Mouse (Mus musculus): ENCODE data around the gene En2.

En2 gene

DNA sequence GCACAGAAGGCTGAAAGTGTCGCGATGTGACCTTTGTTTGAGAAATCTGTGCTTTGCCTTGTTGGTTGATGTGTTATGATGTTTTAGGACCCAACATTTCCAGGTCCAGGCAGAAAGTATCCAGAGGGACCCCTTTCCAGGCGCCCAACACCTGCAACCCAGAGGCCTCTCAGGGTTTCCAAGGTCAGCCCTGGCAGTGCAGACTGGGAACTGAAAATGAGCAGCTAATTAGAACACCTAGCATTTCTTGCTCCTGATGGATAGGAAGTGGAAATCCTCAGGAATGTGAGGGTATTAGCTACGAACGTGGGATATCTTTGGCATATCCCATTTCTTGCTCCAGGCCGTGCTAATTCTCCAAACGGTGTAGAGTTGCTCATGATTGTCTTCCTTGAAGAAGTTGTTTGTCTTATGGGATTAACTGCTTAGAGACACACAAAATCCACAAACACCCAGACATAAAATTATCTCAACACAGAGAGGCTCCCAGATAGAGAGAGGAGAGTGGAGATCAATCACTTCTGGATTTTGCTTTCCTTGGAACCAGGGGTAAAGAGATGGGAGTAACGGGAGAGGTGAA lies 5.5 kb upstream of the En2 start:
- no peak for DNase-seq (ENCODE audit: extremely low spot score, low read depth, low spot score)

DNA sequence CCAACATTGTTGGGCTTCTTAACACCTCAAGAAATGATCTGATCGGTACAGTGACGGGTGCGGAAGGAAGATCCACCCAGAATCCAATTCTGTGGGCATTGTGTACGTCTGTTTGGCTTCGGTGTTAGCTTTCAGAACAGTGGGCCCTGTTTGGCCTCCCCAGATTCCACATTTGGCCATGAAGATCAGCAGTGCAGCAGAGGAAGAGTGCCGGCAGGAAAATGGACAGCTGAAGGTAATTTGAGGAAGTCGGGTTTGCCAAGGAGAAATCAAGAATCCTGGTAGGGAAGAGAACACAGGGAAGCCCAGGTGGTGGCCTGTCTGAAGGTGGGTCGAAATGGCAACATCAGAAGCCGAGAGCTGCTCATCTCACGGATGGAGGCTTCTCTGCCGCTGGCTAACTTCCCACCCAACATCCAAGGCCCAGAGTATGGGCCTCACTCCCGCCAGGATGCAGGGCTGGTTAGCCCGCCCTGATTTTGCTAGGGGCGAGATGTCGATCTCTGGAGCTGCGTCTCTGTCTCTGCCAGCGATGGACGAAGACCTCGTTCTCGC lies 4.0 kb upstream of the En2 start:
- DNase-seq (ENCODE audit: extremely low spot score, low read depth, low spot score): no peak

GRCm38 (mm10) chr5:28161938-28162402 lies 3.5 kb upstream of the En2 start:
- no peak for DNase-seq (ENCODE audit: extremely low spot score, low read depth, low spot score)

DNA sequence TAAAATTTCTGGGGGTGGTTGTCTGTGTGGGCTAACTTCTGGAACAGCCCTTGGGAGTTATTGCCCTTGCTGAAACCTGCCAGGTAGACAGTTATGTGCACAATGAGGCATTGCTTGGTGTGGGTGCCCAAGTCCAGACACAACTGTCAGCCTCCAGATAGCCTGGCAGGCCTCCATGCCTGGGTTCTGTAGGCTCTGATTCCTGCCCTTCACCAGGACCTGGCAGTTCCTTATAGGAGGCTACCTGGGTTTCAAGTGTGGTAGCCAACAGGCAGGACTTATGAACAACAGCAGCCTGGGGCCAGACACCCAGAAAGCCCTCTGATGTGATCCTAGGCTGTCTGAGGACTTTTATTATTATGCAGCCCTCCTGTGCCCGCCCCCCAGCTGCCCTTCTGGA lies 1.6 kb upstream of the En2 start:
- DNase-seq (ENCODE audit: extremely low spot score, low read depth, low spot score): no peak

- no peak for DNase-seq (ENCODE audit: extremely low spot score, low read depth, low spot score)
Measured at GRCm38 (mm10) chr5:28166256-28167231, 1.1 kb downstream of the En2 start.

DNA sequence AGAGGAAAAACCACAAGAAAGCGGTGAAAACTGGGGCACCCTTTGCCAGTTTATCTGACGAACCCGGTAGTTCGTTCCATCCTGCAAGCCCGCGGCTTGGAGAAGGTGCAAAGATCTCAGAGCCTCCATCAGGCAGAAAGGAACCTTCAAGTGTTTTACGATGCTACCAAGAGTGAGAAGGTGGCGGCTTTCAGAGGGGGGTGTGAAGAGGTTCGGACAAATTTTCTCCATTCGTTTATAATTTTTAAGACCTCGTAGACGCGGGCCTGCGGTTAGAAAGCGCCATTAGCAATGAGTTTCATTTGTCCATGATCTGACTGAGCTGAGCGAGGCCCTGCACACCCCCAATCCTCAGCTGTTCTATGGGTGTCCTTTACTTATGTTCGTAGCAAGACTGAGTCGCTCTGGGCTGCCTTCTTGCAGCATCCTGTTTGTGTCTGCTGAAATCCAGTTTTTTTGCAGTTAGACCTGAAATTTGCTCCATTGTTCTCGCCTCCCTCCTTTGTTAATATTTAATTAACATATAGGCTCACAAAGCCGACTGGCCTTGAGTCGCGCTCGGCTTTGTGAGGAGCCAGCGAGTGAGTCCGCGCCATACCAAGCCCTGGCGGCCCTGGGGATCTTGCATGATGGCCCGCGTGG lies 2.2 kb downstream of the En2 start:
- DNase-seq (ENCODE audit: extremely low spot score, low read depth, low spot score): no peak

- no peak for DNase-seq (ENCODE audit: extremely low spot score, low read depth, low spot score)
Measured at GRCm38 (mm10) chr5:28168253-28169165, 3.0 kb downstream of the En2 start.

DNA sequence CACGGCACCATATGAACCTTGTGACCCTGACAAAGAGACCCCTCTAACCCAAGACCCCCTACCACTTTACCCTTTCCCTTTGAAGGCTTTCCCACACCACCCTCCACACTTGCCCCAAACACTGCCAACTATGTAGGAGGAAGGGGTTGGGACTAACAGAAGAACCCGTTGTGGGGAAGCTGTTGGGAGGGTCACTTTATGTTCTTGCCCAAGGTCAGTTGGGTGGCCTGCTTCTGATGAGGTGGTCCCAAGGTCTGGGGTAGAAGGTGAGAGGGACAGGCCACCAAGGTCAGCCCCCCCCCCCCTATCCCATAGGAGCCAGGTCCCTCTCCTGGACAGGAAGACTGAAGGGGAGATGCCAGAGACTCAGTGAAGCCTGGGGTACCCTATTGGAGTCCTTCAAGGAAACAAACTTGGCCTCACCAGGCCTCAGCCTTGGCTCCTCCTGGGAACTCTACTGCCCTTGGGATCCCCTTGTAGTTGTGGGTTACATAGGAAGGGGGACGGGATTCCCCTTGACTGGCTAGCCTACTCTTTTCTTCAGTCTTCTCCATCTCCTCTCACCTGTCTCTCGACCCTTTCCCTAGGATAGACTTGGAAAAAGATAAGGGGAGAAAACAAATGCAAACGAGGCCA lies 3.8 kb downstream of the En2 start:
- no peak for DNase-seq (ENCODE audit: extremely low spot score, low read depth, low spot score)

GRCm38 (mm10) chr5:28170081-28170480 lies 4.6 kb downstream of the En2 start:
- DNase-seq (ENCODE audit: extremely low spot score, low read depth, low spot score): no peak

DNA sequence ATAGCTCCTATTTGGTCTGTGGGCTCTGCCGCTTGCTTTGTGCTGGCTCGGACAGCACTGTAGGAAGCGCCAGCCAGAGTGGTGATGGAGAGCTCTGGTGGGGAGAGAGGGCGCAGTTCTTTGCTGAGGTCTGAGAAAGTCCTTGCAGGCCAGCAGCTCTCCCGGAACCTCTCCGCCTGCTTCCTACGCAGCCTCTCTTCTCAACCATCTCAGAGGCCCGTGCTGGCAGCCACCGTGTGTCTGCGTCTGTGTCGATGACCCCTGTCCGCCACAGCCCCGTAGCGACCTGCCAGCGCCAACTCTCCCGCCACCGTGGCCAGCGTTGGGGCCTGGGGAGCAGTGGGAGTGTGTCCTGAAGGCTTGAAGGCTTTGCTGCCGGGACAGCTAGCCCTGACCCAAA lies 5.4 kb downstream of the En2 start:
- DNase-seq (ENCODE audit: extremely low spot score, low read depth, low spot score): no peak

DNA sequence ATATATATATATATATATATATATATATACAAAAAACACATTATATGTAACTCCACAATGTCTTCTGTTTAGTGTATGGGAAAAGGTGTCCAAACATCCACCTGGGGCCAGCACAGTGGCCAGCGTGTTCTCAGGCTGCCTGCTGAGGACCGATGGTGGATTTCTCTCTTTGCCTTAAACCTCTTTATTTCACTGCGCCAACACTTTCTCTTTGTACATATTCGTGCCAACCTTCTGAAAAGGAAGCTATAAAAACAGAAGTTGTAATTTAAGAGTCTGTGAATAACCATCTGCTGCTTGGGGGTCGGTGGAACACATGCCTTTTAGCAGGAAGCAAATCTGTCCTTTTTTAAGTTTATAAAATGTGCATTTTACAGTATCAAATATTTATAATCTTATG lies 6.2 kb downstream of the En2 start:
- no peak for DNase-seq (ENCODE audit: extremely low spot score, low read depth, low spot score)

GRCm38 (mm10) chr5:28172261-28172920 lies 6.9 kb downstream of the En2 start:
- DNase-seq (ENCODE audit: extremely low spot score, low read depth, low spot score): no peak

GRCm38 (mm10) chr5:28172921-28173670 lies 7.6 kb downstream of the En2 start:
- DNase-seq (ENCODE audit: extremely low spot score, low read depth, low spot score): no peak

DNA sequence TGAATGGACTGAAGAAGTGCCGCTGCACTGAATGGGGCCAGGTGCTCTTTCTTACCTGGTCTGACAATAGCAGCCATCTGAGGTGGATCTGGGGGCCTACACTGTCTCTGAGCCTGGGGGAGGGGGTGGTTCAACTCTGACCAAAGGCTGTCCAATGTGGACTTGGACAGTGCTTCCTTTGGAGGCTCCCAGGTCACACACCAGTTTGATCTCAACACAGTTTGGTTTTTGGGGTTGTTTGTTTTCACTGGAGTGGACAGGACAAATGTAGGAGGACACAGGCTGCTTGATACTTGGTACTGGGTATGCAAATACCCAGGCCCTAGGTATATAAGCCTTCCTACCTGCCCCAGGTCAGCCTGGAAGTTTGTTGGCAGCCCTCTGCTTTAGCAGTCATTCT lies 8.2 kb downstream of the En2 start:
- no peak for DNase-seq (ENCODE audit: extremely low spot score, low read depth, low spot score)

DNA sequence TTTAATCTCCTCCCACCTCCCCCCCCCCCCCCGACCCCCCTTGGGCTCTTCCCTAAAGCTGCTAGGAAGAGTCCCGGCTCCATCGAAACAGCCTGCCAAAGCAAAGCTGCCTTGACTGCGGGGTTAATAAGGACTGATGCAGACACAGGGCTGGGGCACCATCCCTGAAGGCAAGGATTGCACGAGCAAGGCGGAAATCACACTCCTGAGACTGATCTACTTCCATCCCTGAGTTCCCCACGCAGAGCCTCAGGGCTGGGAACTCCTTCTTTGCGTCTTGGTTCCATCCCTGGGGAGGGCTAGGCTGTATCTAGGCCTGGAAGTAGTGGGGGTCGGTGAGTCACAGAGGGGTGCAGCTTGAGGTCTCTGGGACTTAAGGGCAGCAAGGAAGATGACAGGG lies 8.6 kb downstream of the En2 start:
- no peak for DNase-seq (ENCODE audit: extremely low spot score, low read depth, low spot score)

DNA sequence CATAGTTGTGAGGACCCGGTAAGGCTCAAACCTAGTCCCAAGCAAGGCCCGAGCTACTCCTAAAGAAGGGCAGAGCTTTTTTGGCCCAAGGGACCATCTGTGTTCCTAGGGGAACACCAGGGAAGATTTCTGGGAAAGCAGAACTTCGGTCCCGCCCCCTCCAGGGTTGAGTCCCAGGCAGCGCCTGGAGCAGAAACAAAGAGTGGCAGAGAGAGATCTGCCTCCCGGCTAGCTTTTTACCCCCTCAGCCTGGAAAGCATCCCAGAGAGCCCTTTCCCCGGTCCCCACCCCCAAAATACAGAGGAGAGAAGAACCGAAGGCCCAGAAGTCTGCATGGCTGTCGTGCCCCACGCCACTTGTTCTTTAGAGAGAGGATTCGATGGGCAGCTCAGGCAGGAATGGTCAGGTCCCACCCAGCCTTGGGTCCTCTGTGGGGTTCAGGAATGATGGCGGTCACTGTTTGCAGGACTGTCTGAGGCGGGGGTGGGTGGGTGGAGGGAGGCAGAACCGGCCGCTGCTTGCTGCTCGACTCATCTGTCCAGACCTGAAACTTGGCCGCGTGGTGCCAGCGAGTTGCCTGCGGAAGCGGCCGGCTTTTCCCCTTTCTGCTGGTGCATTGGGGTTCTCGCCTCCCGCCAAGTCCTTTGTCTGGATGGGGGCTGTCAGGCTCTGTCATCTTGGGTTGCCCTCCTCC lies 9.5 kb downstream of the En2 start:
- DNase-seq (ENCODE audit: extremely low spot score, low read depth, low spot score): no peak

GRCm38 (mm10) chr5:28175570-28175919 lies 10.1 kb downstream of the En2 start:
- DNase-seq (ENCODE audit: extremely low spot score, low read depth, low spot score): no peak

DNA sequence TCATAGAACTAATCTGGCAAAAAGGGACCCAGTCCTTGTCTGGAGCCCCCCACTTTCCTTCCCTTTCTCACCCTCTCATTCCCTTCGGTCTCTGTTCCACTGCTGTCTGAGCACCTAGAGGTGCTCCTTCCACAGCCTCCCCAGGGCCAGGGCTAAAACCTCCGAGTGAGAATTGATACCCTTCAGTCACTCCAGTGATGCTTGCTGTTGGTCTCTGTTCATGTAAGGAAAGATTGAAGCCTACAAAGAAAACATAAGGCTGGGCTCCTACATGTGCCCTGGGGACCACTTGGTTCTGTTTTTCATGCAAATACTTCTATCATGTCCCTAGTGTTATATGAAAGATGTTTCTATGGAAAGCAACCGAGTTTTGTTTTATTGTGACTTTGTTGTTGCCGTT lies 10.5 kb downstream of the En2 start:
- no peak for DNase-seq (ENCODE audit: extremely low spot score, low read depth, low spot score)
